Mouse (Mus musculus) thymus, postnatal 25 days (tissue): ENCODE measurements around the gene St6galnac3.
A peak's percentile ranks its signal among the peaks of the same experiment; 100 is the strongest.

ENCODE experiments used
- DNase-seq: peaks from one replicate; pipeline ENCODE4 v3.0.0; 2022

Gene St6galnac3

GRCm38 (mm10) chr3:153689793-153690291, 35.1 kb downstream of the St6galnac3 start:
- no peak for DNase-seq

DNA sequence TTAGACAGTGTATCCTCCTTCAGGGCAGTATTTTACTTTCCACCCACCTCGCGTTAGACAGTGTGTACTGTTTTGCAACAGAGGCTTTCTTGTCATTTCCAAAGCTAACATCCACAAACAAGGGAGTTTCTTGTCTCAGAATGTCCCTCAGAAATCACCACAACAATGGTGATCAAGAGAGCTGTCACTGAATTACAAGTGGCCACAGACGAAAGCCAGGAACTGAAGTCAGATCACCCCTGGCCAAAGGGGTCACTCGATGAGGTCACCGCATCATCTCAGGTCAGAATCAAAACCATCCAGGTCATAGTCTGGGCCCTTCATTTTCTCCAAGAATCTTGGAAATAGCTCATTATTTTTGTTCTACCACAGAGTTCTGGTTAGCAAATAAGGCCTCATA, 37.1 kb downstream of the St6galnac3 start:
- DNase-seq = no peak

DNA sequence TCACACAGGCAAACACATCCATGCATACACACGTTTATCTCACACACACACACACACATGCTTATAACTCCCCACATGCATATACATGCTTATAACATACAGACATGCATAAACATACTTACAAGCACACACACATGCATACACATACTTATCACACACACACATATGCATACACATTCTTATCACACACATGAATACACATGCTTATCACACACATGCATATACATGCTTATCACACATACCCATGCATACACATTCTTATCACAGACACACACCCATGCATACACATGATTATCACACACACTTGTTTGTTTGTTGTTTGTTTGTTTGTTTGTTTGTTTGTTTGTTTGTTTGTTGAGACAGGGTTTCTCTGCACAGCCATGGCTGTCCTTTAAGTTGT, 40.1 kb downstream of the St6galnac3 start:
- DNase-seq = no peak

DNA sequence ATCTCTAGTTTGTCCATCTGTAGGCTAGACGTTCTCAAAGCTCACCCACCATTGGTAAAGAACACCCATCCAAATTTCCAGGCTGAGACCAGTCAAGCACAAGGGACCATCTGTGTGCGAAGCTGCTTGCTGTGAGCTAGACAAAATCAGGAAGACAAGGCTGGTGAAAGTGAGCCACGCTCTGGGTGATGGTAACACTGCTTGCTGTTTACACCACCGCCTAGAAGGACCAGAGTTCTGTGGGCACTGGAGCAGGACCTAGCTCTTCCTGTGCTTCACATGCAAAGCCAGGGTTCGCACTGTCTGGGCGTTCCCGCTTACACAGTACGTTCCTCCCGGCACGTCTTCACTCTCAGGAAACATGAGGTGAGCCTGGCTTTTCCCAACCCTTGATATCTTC, 42.7 kb downstream of the St6galnac3 start:
- no peak for DNase-seq

GRCm38 (mm10) chr3:153681720-153682119, 43.3 kb downstream of the St6galnac3 start:
- no peak for DNase-seq

GRCm38 (mm10) chr3:153675832-153676231, 49.1 kb downstream of the St6galnac3 start:
- DNase-seq = no peak

DNA sequence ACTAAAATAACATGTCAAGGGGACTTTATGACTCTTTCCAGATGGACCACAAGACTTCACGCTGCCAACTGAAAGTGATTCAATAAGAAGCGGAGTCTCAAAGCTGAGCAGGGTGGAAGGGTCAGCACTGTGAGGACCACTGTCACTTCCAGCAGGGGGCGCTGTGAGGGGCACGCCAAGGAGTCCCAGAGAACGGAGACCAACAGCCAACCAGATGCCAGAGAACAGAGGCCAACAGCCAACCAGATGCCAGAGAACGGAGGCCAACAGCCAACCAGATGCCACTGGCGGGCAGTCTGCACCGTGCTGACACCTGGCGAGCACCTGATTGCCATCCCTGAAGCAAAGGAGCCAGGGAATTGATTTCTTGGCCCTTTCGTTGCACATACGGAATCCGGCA, 49.9 kb downstream of the St6galnac3 start:
- peak; percentile 35 for DNase-seq

GRCm38 (mm10) chr3:153674359-153674758, 50.6 kb downstream of the St6galnac3 start:
- DNase-seq = no peak

DNA sequence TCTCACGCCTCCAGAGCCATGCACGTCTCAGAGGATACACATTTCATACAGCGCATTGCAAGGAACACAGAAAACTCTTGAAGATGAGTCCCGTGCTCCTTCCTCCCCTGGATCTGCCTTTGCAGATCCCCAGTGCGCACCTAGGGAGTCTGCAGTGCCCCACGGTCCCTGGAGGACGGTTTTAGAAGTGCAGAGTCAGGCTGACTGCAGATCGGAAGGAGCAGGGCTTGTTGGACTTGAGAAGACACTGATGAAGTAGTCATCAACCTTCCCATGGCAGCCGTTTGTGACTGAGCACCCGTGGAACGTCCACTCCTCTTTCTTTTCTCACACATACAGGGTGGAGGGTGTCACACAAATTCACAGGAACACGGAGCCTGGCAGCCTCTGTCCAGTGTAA, 51.5 kb downstream of the St6galnac3 start:
- DNase-seq = no peak

DNA sequence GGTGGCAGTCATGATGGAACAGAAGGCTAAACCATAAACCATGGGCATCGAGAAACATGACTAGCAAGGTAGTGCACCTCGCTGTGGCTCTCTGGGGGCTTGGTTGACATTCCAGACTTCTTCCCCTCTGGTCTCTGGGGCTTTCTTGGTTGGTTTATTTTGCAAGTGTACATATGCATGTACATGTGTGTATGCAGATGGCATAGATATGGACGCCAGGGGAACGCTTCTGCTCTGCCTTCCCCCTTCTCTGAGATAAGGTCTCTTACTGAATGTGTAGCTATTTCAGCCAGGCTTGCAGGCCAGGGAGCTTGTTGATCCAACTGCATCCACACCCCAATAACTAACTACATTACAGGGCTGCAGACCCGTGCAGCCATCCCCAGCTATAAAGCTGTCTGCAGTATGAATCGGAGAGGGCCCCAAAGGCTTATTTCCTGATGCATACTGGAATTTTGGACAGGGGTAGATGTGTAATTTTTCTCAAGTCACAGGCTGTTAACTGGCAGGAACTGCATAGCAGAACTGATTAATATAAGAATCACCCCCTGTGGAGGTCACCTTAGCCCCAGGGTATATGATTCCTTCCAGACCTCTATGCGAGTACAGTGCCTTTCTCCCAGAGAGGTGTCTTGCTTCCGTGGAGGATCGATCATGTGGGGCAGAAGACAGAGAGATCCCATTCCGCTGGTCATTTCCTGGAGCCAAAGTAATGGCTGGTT, 53.9 kb downstream of the St6galnac3 start:
- DNase-seq = no peak

GRCm38 (mm10) chr3:153669737-153670435, 55.1 kb downstream of the St6galnac3 start:
- no peak for DNase-seq

- DNase-seq = no peak
Observed at GRCm38 (mm10) chr3:153669329-153669728, 55.6 kb downstream of the St6galnac3 start.

- no peak for DNase-seq
Observed at GRCm38 (mm10) chr3:153668447-153669290, 56.3 kb downstream of the St6galnac3 start.

GRCm38 (mm10) chr3:153664696-153665095, 60.3 kb downstream of the St6galnac3 start:
- no peak for DNase-seq

DNA sequence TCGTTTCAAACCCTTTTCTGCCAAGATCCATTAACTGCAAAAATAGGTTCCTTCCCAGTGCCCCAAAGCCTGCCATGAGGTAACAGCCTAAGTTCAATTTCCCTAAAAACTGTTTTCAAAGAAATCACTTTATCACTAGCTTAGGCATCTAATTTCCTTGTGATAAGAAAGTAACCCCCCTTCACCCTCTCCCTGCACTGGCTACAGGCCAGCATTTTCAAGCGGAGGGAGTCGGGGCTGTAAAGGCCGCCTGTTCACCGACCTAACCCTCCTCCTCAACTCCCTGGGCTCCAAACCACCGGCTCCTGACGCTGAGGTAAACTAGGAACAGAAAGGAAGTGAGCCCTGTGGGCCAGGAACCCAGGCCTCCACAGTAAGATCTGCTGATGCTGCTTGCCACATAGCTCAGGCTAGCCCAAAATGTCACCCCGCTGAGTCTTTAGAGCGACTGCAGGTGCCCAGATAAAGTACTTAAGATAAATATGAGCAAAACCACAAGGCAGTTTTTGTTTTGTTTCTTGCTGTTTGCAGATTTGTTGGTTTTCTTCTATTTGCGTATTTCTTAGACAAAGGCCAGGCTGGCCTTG, 61.0 kb downstream of the St6galnac3 start:
- no peak for DNase-seq

- no peak for DNase-seq
Observed at GRCm38 (mm10) chr3:153662796-153663195, 62.2 kb downstream of the St6galnac3 start.

DNA sequence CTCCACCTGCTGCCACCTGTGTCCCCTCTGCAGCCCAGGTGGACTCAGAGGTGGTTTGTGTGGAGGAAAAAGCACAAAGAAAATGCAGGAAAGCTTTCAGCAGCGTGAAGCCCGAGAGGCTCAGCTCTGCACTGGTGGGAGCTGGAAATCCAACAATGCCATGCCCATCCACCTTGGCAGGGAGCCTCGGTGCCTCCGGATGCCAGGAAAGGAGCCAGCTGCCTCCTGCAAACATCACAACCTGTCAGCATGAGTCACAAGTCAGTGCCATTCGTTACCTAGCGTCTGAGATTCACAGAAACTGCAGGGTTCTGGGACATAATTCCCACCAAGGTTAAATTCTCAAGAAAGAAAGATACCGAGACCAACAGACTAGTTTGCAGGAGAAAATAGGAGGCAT, 63.0 kb downstream of the St6galnac3 start:
- no peak for DNase-seq

- DNase-seq = no peak
Observed at GRCm38 (mm10) chr3:153659575-153660168, 65.3 kb downstream of the St6galnac3 start.

- peak; percentile 57 for DNase-seq
Observed at GRCm38 (mm10) chr3:153658051-153658777, 66.8 kb downstream of the St6galnac3 start.

DNA sequence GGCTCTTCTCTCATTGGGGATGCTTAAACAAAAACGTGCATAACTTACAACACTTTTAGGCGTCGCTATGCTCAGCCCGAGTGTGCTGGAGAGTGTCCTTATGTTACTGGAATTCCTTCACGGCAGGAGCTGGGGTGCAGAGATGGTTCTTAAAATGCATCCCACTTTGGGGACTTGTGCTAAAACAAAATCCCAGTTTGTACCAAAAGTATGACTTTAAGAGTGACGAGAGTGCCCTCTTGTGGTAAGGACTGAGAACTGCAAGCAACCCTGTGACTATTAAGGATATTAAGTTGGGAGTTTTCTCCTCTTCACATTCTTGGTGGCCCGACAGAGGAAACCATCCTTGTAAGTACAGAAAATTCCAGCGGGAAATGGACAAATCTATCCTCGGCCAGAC, 69.9 kb downstream of the St6galnac3 start:
- DNase-seq = peak; percentile 33

GRCm38 (mm10) chr3:153652850-153653249, 72.1 kb downstream of the St6galnac3 start:
- no peak for DNase-seq

- DNase-seq = no peak
Observed at GRCm38 (mm10) chr3:153648713-153649112, 76.3 kb downstream of the St6galnac3 start.
